Mouse (Mus musculus) thymus, adult 2 months (tissue): ENCODE measurements around the gene Odf3l2. TPM values are rescaled to one million over a fixed set of nuclear protein-coding genes. Genes with fewer than 3 reads are reported as not detected.

ENCODE experiments used
- DNase-seq: peaks from one replicate; pipeline ENCODE4 v3.0.0; 2021
- H3K27ac ChIP-seq: fragments of 200-500 bp; 2 replicates; pipeline ENCODE4 v1.5.1; 2012; ENCODE audit warnings: low read length, control low read depth; ENCODE audit not compliant: control insufficient read depth, insufficient read depth
- H3K27me3 ChIP-seq: fragments of 200-500 bp; 2 replicates; pipeline ENCODE4 v1.6.1; 2012; ENCODE audit warnings: mild to moderate bottlenecking, low read length, moderate library complexity, mixed read lengths; ENCODE audit not compliant: control insufficient read depth, insufficient read depth
- H3K36me3 ChIP-seq: fragments of 200-500 bp; 2 replicates; pipeline ENCODE4 v1.6.1; 2012; ENCODE audit warnings: mild to moderate bottlenecking, low read length, moderate library complexity; ENCODE audit not compliant: control insufficient read depth, insufficient read depth
- H3K4me1 ChIP-seq: fragments of 200-500 bp; replicated peaks from 2 replicates; pipeline ENCODE4 v1.6.1; 2012; ENCODE audit warnings: low read length; ENCODE audit not compliant: control insufficient read depth, insufficient read depth
- H3K4me3 ChIP-seq: fragments of 200-500 bp; 2 replicates; pipeline ENCODE4 v1.5.1; 2012; ENCODE audit warnings: mild to moderate bottlenecking, low read length, control low read depth, moderate library complexity; ENCODE audit not compliant: control insufficient read depth, insufficient read depth
- CTCF ChIP-seq: fragments of 200-500 bp; IDR thresholded peaks from 2 replicates; pipeline ENCODE4 v1.5.1; 2012; ENCODE audit warnings: mild to moderate bottlenecking, control low read depth, low read length, moderate library complexity, borderline replicate concordance; ENCODE audit not compliant: control insufficient read depth, poor library complexity, insufficient read depth; ENCODE audit errors: extremely low read depth
- POLR2A ChIP-seq: fragments of 200-500 bp; IDR thresholded peaks from 2 replicates; pipeline ENCODE4 v1.6.1; 2012; ENCODE audit warnings: mild to moderate bottlenecking, low read length, control low read depth, moderate library complexity; ENCODE audit not compliant: control insufficient read depth, poor library complexity, insufficient read depth; ENCODE audit errors: extremely low read depth
- WGBS: fragments of 180-500 bp; shearing (Covaris S2); methylation state at CpG from one replicate; pipeline ENCODE4 v1.1.7; 2018; 5-methylcytosine and 5-hydroxymethylcytosine counted together
- polyA plus RNA-seq: library from polyadenylated mRNA; depleted of rRNA; stranded (reverse); fragments of >200 nt; gene quantifications from 2 replicates; pipeline ENCODE4 v1.2.3, GENCODE M21; 2012

Gene Odf3l2
- polyA plus RNA-seq, 1 experiment = 0.18 TPM

GRCm38 (mm10) chr10:79665051-79665450 lies 19.5 kb upstream of the Odf3l2 start:
- H3K36me3 ChIP-seq = no peaks in the 10 kb centered on the region
- peaks cover 3% of the 10 kb centered on the region for H3K4me1 ChIP-seq
- H3K4me3 ChIP-seq = no peak overlapping the region
- DNase-seq = no peak
- H3K27me3 ChIP-seq = no peaks in the 10 kb centered on the region
- 90% methylated on average over 8 of the region's 8 CpGs for WGBS
- no peak overlapping the region for H3K27ac ChIP-seq
- no peak for TF ChIP-seq CTCF
- no peak for TF ChIP-seq POLR2A

- 24% methylated on average over 13 of the region's 13 CpGs for WGBS
- TF ChIP-seq POLR2A = no peak
- TF ChIP-seq CTCF = peak; percentile 95
- no peaks in the 10 kb centered on the region for H3K27me3 ChIP-seq
- no peaks in the 10 kb centered on the region for H3K4me1 ChIP-seq
- DNase-seq = peak; percentile 75
- no peak within 1 kb of the TSS for H3K27ac ChIP-seq
- no peak within 1 kb of the TSS for H3K4me3 ChIP-seq
- no peaks in the 10 kb centered on the region for H3K36me3 ChIP-seq
Measured at GRCm38 (mm10) chr10:79664131-79664665, 18.7 kb upstream of the Odf3l2 start, which contains the start of gene Madcam1. Gene Madcam1, plus strand, starts transcription at chr10:79664559.

GRCm38 (mm10) chr10:79661861-79662260 lies 16.3 kb upstream of the Odf3l2 start:
- Histone ChIP-seq H3K27ac (no peak overlapping the region), H3K4me1 (no peaks in the 10 kb centered on the region), H3K4me3 (no peak overlapping the region), H3K36me3 (no peaks in the 10 kb centered on the region), H3K27me3 (no peaks in the 10 kb centered on the region)
- WGBS = 62% methylated on average over 3 of the region's 3 CpGs
- DNase-seq = no peak
- TF ChIP-seq POLR2A (no peak), CTCF (no peak)

GRCm38 (mm10) chr10:79660298-79660697 lies 14.8 kb upstream of the Odf3l2 start:
- H3K27me3 ChIP-seq = no peaks in the 10 kb centered on the region
- DNase-seq = no peak
- 86% methylated on average over 2 of the region's 2 CpGs for WGBS

GRCm38 (mm10) chr10:79658829-79659228 lies 13.3 kb upstream of the Odf3l2 start:
- no peaks in the 10 kb centered on the region for H3K27me3 ChIP-seq
- H3K4me3 ChIP-seq = no peak overlapping the region
- 44% methylated on average over 4 of the region's 4 CpGs for WGBS
- TF ChIP-seq CTCF = 0 out of 2 replicates have a peak, but pooled peaks have one; percentile 13
- no peak for TF ChIP-seq POLR2A
- no peaks in the 10 kb centered on the region for H3K36me3 ChIP-seq
- no peak overlapping the region for H3K27ac ChIP-seq
- H3K4me1 ChIP-seq = no peaks in the 10 kb centered on the region
- peak; percentile 46 for DNase-seq

More at GRCm38 (mm10) chr10:79660298-79660697, 14.8 kb upstream of the Odf3l2 start:
- TF ChIP-seq CTCF (no peak), POLR2A (no peak)
- H3K36me3 ChIP-seq = no peaks in the 10 kb centered on the region
- no peaks in the 10 kb centered on the region for H3K4me1 ChIP-seq
- no peak overlapping the region for H3K4me3 ChIP-seq
- H3K27ac ChIP-seq = no peak overlapping the region

- no peaks in the 10 kb centered on the region for H3K27me3 ChIP-seq
- 80% methylated on average over 1 of the region's 1 CpGs for WGBS
- H3K4me1 ChIP-seq = no peaks in the 10 kb centered on the region
- H3K36me3 ChIP-seq = no peaks in the 10 kb centered on the region
- no peak overlapping the region for H3K27ac ChIP-seq
- DNase-seq = no peak
- TF ChIP-seq POLR2A = no peak
- TF ChIP-seq CTCF = no peak
- H3K4me3 ChIP-seq = no peak overlapping the region
Measured at GRCm38 (mm10) chr10:79654946-79655395, 9.4 kb upstream of the Odf3l2 start.
